Mouse (Mus musculus) left cerebral cortex, postnatal 10 days (tissue): Measurements from ENCODE around the gene Iqca. TPM values are rescaled to one million over a fixed set of nuclear protein-coding genes. Genes with fewer than 3 reads are reported as not detected.
A peak's percentile ranks its signal among the peaks of the same experiment; 100 is the strongest.

ENCODE experiments used
- DNase-seq, 2 experiments: peaks; one replicate each; pipeline ENCODE4 v3.0.0; 2021 to 2022; ENCODE audit warnings: low spot score in 2 of 2, mixed read lengths in 1 of 2; ENCODE audit errors: extremely low spot score in 1 of 2
- intact Hi-C: fragments of 180-260 bp; cut with DNase I; formaldehyde crosslinking; loops from one replicate; pipeline ENCODE4 v1.15.1; 2025
- total RNA-seq, 2 experiments: library from RNA; stranded (reverse); gene quantifications; 2 replicates each; pipeline ENCODE4 v1.2.3; 2021

The Iqca gene
- total RNA-seq, 2 experiments from 2014 or later, result 0.34 to 0.51 TPM

DNA sequence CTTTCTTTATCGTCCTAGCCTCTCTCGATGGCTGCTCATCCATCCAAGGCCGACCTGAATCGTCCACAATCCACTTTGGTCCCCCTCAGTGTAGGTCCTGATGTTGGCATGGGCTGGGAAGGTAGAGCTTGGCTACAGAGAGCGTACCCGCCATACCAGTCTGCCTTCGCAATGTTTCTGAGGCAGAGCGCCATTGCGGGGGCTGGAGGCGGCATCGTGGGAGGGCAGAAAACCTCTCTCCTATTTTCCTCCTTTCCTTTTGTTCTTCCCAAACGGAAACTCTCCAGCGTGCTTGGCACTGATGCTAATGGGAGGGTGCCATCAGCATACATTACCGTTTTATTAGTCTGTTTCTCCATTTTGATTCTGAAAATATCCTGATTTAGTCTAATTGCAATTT lies 146.5 kb downstream of the Iqca start:
- intact Hi-C loops, result no loop called here
- DNase-seq, result no peak

DNA sequence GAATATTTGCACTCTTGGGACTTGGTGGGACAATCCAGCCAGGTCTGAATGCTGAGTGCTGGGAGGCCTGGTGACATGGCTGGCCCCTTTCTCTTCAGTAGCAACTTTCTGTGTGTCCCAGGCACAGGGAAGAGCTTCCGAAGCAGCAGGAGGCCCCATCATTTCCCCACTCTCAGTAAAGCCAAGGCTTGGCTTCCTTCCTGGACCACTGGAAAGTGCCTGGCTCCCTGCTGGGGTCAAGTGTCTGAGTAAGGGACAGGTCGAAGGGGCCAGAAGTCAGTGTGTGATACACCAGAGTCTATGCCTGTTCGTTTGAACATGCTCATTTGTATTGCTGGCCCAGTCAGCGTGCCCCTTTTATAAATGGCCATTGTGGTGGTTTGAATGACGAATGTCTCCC lies 152.2 kb downstream of the Iqca start:
- DNase-seq, result peak in 1 of 2 experiments; percentile 79
- intact Hi-C loops, result no loop called here

DNA sequence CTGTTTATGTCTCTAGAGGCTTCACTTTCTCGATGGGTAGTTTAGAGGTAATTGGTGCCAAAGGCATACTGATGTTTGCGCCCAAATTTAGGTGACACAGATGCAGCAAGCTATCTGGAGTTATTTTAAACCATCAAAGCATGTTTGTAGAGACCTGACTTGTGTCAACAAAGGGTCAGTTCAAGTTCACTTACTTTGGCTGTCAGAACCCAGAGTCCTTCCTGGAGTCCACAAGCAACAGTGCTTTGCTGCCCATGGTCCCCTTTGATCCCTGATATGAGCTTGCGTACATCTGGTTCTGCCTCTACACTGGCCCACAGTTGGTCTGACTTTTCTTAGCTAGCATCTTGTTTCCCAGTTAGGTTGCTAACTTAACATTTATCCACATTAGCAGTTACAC lies 153.3 kb downstream of the Iqca start:
- intact Hi-C loops, result no loop called here

DNA sequence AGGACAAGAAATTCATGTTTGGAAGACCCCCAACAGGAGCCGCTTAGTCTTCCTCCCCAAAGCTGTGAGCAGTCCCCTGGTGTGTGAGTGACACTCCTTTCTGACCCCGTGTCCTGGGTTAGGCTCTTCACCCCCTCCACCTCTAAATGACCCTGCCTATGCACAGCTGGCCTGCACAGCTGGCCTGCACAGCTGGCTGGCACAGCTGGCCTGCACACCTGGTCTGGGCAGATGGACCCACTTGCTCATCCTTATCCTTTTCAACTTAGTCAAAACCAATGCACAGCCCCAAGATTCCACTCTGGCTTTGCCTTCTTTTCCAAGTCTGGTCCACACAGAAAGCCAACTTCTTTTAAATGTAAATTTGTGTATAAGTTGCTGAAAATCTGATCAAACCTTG lies 154.5 kb downstream of the Iqca start:
- intact Hi-C loops, result no loop called here
- no peak for DNase-seq

More for the DNA sequence above, 153.3 kb downstream of the Iqca start:
- DNase-seq, result no peak

DNA sequence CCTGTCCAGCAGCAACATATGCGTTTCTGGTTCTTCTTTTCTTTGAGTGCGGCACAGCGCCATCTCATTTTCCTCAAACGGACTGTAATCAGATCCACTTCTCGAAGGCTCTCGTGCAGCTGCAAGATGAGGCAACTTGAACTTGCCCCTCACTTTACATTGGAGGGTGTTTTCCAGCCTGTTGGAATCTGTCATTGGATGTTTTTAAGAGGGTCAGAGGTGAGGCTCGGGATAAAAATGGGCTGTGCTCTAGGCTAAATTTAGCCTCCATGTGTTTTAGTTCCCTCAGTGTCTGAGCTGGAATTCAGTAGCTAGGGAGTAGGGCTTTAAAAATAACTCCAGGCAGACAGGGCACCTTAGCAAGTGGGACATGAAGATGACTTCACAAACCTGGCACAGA lies 155.1 kb downstream of the Iqca start:
- DNase-seq, result no peak
- intact Hi-C loops, result no loop called here

DNA sequence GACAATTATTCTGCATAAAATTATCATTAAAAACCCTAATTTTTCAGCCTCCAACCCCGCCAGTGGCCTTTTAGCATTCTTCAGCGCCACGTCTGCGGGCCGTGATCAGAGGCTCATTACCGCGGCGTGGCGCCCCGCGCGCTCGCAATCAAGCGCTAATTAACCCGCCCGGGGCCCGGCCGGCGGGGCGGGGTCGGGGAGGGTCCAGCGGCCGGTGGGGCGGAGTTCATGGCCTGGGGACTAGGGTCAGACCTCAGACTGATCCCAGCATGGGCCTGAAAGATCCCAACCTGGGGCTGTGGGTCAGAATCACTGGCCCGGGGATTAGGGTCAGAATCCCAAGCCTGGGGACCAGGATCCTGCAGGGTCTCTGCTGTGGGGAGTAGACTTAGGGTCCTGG lies 160.9 kb downstream of the Iqca start:
- DNase-seq, result no peak
- intact Hi-C loops, result no loop called here

Other genes with a start within 250 kb of the Iqca start
- gene Gbx2, start 222.2 kb downstream of the Iqca start, total RNA-seq, result under 1 TPM; 0.20 to 0.64 TPM
- gene Asb18, start 138.7 kb downstream of the Iqca start, total RNA-seq, result 1 to 10 TPM; 1.4 to 1.8 TPM
- 1 to 10 TPM; 6.9 to 7.9 TPM for gene Ackr3, start 50.6 kb upstream of the Iqca start, total RNA-seq